Mouse (Mus musculus): ENCODE measurements at regions not wholly inside any gene's neighbourhood (a gene's known extent, or its start where the extent isn't known, plus 50 kb on each side); places are given as distances from the start of the nearest gene placed in this dataset.
"Not testable (repeated sequence)": the region's sequence is repeated elsewhere in the genome, so short reads cannot be mapped to it uniquely, and the experiment has no call there.

DNA sequence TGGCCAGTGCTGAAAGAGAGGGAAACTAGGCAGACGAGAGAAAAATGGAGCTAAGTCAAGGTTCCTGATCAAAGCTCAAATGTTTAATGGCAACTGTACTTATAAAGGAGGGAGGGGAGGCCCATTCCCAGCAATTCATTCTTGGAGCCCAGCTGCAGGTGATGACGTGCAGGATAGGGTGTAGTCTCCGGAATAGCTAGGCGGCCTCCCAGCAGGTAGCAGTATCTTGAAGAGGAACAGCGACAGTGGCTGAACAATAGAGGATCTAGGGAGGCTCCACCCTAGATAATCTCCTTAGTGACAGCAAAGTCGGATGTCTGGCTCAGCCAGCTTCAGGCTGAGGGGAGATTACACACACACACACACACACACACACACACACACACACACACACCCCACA lies 216.8 kb downstream of the Mat2b start:
- H3K9ac ChIP-seq; H3K36me3 ChIP-seq (ENCODE audit: poor library complexity, severe bottlenecking); H3K4me1 ChIP-seq; H3K4me3 ChIP-seq; ATAC-seq; H3K4me2 ChIP-seq; H3K27me3 ChIP-seq; H3K9me3 ChIP-seq (replicated peaks); H3K27ac ChIP-seq: not testable (repeated sequence)
- WGBS = 14% methylated on average over 6 of the region's 6 CpGs

GRCm38 (mm10) chr11:40477294-40477693 lies 217.7 kb downstream of the Mat2b start:
- no peak overlapping the region for H3K27ac ChIP-seq
- no peak overlapping the region for H3K4me3 ChIP-seq
- no peak overlapping the region for H3K9ac ChIP-seq
- 37% methylated on average over 7 of the region's 7 CpGs for WGBS
- no peaks in the 10 kb centered on the region for H3K36me3 ChIP-seq (ENCODE audit: poor library complexity, severe bottlenecking)
- H3K4me1 ChIP-seq = no peaks in the 10 kb centered on the region
- H3K4me2 ChIP-seq = no peak overlapping the region
- no peaks in the 10 kb centered on the region for H3K27me3 ChIP-seq
- ATAC-seq = no peak
- H3K9me3 ChIP-seq (replicated peaks) = no peaks in the 10 kb centered on the region

- Histone ChIP-seq H3K36me3 (ENCODE audit: poor library complexity, severe bottlenecking) (no peaks in the 10 kb centered on the region), H3K27ac (no peak overlapping the region), H3K4me3 (no peak overlapping the region), H3K4me2 (no peak overlapping the region), H3K27me3 (peaks cover 39% of the 10 kb centered on the region), H3K4me1 (no peaks in the 10 kb centered on the region), H3K9me3 (replicated peaks) (no peaks in the 10 kb centered on the region), H3K9ac (no peak overlapping the region)
- ATAC-seq = peak; percentile 95
- WGBS = 13% methylated on average over 6 of the region's 6 CpGs
These were observed 225.8 kb downstream of the Mat2b start for GRCm38 (mm10) chr11:40469080-40469705.

- no peaks in the 10 kb centered on the region for H3K36me3 ChIP-seq (ENCODE audit: poor library complexity, severe bottlenecking)
- H3K4me2 ChIP-seq = no peak overlapping the region
- no peak overlapping the region for H3K9ac ChIP-seq
- ATAC-seq = peak; percentile 97
- H3K9me3 ChIP-seq (replicated peaks) = no peaks in the 10 kb centered on the region
- H3K4me1 ChIP-seq = peaks cover 13% of the 10 kb centered on the region
- H3K4me3 ChIP-seq = no peak overlapping the region
- peaks cover 61% of the 10 kb centered on the region for H3K27me3 ChIP-seq
- WGBS = 13% methylated on average over 6 of the region's 6 CpGs
- H3K27ac ChIP-seq = no peak overlapping the region
These were observed 238.4 kb downstream of the Mat2b start for GRCm38 (mm10) chr11:40456571-40456970.

- not testable (repeated sequence) for H3K4me2 ChIP-seq; ATAC-seq; H3K9me3 ChIP-seq (replicated peaks); H3K4me3 ChIP-seq; H3K9ac ChIP-seq; H3K36me3 ChIP-seq (ENCODE audit: poor library complexity, severe bottlenecking); H3K27ac ChIP-seq
- H3K27me3 ChIP-seq = peaks cover 59% of the 10 kb centered on the region
- peaks cover 13% of the 10 kb centered on the region for H3K4me1 ChIP-seq
These were observed 240.0 kb downstream of the Mat2b start for GRCm38 (mm10) chr11:40454994-40455393.

DNA sequence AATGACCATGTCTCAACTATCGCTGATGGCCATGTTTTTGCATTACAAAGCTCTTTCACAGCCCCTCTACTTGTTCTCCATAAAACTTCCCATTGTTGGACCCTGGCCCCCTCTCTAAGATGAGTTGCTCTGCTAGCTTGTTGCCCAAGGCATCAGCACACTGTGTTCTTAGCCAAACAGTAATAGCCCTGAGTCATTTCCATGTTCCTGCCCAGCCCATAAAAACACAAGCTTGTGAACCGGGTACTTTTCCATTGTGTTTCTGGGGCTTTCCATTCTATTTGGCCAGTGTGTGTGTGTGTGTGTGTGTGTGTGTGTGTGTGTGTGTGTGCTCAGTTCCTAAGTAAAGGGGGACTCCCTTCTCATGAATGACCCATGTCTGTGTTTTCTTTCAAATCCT lies 248.2 kb downstream of the Mat2b start:
- peaks cover 47% of the 10 kb centered on the region for H3K27me3 ChIP-seq
- no peaks in the 10 kb centered on the region for H3K9me3 ChIP-seq (replicated peaks)
- WGBS = 95% methylated on average over 2 of the region's 2 CpGs

GRCm38 (mm10) chr11:40434002-40434401 lies 261.0 kb downstream of the Mat2b start:
- Histone ChIP-seq H3K4me2 (no peak overlapping the region), H3K36me3 (ENCODE audit: poor library complexity, severe bottlenecking) (no peaks in the 10 kb centered on the region), H3K9me3 (replicated peaks) (no peaks in the 10 kb centered on the region), H3K27me3 (peaks cover 36% of the 10 kb centered on the region), H3K4me1 (no peaks in the 10 kb centered on the region), H3K27ac (no peak overlapping the region), H3K4me3 (no peak overlapping the region), H3K9ac (no peak overlapping the region)
- WGBS = 24% methylated on average over 1 of the region's 1 CpGs
- peak; percentile 62; the same call in 1 of the 2 replicates for ATAC-seq

More for the DNA sequence above, 248.2 kb downstream of the Mat2b start:
- ATAC-seq = no peak
- no peaks in the 10 kb centered on the region for H3K4me1 ChIP-seq
- H3K4me3 ChIP-seq = no peak overlapping the region
- H3K9ac ChIP-seq = no peak overlapping the region
- H3K27ac ChIP-seq = no peak overlapping the region
- no peak overlapping the region for H3K4me2 ChIP-seq
- no peaks in the 10 kb centered on the region for H3K36me3 ChIP-seq (ENCODE audit: poor library complexity, severe bottlenecking)

GRCm38 (mm10) chr11:40428858-40429257 lies 266.1 kb downstream of the Mat2b start:
- no peaks in the 10 kb centered on the region for H3K36me3 ChIP-seq (ENCODE audit: poor library complexity, severe bottlenecking)
- H3K27ac ChIP-seq = no peak overlapping the region
- no peaks in the 10 kb centered on the region for H3K4me1 ChIP-seq
- no peak overlapping the region for H3K4me2 ChIP-seq
- no peaks in the 10 kb centered on the region for H3K9me3 ChIP-seq (replicated peaks)
- no peak overlapping the region for H3K4me3 ChIP-seq
- H3K9ac ChIP-seq = no peak overlapping the region
- no peak for ATAC-seq
- peaks cover 21% of the 10 kb centered on the region for H3K27me3 ChIP-seq
- 91% methylated on average over 2 of the region's 2 CpGs for WGBS

- Histone ChIP-seq H3K9ac (no peak overlapping the region), H3K9me3 (replicated peaks) (no peaks in the 10 kb centered on the region), H3K4me1 (no peaks in the 10 kb centered on the region), H3K4me3 (no peak overlapping the region), H3K27ac (no peak overlapping the region), H3K4me2 (no peak overlapping the region), H3K27me3 (no peaks in the 10 kb centered on the region), H3K36me3 (ENCODE audit: poor library complexity, severe bottlenecking) (no peaks in the 10 kb centered on the region)
- WGBS = 75% methylated on average over 3 of the region's 3 CpGs
- no peak for ATAC-seq
These were observed 270.7 kb downstream of the Mat2b start for GRCm38 (mm10) chr11:40424316-40424715.

DNA sequence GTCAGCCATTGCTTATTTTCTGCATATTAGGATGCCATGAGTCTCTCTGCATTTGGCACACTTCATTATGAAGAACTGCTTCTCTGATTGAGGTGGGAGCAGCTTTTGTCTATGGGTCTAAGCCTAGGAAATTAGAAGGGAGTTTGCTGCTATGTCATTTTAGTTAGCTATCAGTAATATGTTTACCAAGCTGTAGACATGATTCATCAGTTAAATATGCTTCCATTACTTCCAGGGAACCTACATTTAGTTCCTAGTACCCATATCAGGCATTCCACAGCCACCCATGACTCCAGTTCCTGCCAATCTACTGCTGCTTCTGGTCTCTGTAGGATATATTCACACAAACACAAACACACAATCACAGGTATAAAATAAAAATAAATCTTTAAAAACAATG lies 287.4 kb downstream of the Mat2b start:
- Histone ChIP-seq H3K9ac (no peak overlapping the region), H3K27me3 (no peaks in the 10 kb centered on the region), H3K27ac (no peak overlapping the region), H3K4me3 (no peak overlapping the region), H3K4me1 (no peaks in the 10 kb centered on the region), H3K9me3 (replicated peaks) (no peaks in the 10 kb centered on the region), H3K4me2 (no peak overlapping the region), H3K36me3 (ENCODE audit: poor library complexity, severe bottlenecking) (no peaks in the 10 kb centered on the region)
- no peak for ATAC-seq

- H3K9ac ChIP-seq = no peak overlapping the region
- no peak overlapping the region for H3K4me3 ChIP-seq
- peaks cover 13% of the 10 kb centered on the region for H3K4me1 ChIP-seq
- no peaks in the 10 kb centered on the region for H3K36me3 ChIP-seq (ENCODE audit: poor library complexity, severe bottlenecking)
- no peaks in the 10 kb centered on the region for H3K27me3 ChIP-seq
- no peak for ATAC-seq
- no peak overlapping the region for H3K4me2 ChIP-seq
- H3K27ac ChIP-seq = no peak overlapping the region
- no peaks in the 10 kb centered on the region for H3K9me3 ChIP-seq (replicated peaks)
- WGBS = 76% methylated on average over 1 of the region's 1 CpGs
These were observed 292.8 kb downstream of the Mat2b start for GRCm38 (mm10) chr11:40402249-40402648.

DNA sequence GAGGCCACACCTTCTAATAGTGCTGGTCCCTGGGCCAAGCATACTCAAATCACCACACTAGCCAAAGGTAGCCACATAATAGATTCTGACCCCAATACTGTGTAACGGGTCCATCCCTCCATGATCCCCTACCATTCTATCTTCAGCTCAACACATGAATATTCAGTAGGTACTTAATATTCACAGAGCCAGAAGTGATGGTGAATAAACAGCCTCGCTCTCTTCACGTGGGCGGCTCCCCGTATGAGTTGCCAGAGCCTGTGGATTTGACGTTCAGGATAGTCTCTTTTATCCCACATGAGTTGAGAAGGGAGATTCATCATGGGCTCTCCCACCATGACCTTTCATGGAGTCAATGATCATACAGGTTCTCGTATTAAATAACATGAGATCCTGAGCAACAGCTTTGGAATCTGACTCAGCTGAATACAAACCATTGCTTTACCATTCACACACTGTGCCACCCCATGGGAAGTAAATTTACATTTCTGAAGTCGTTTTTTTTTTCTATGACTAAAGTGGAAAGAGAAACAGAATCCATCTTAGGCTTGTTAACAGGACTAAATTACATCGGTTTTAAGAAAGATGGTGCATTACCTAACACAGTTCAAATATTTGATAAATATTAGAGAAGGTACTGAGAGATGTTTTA lies 297.4 kb downstream of the Mat2b start:
- H3K27ac ChIP-seq = no peak overlapping the region
- H3K27me3 ChIP-seq = no peaks in the 10 kb centered on the region
- 39% methylated on average over 9 of the region's 9 CpGs for WGBS
- H3K9ac ChIP-seq = no peak overlapping the region
- peak overlapping the region; percentile 27; the same call in 1 of the 2 replicates for H3K4me2 ChIP-seq
- H3K36me3 ChIP-seq (ENCODE audit: poor library complexity, severe bottlenecking) = no peaks in the 10 kb centered on the region
- no peak overlapping the region for H3K4me3 ChIP-seq
- peak; percentile 83 for ATAC-seq
- no peaks in the 10 kb centered on the region for H3K9me3 ChIP-seq (replicated peaks)
- H3K4me1 ChIP-seq = peaks cover 28% of the 10 kb centered on the region

- H3K4me3 ChIP-seq = no peak overlapping the region
- H3K27me3 ChIP-seq = no peaks in the 10 kb centered on the region
- ATAC-seq = peak; percentile 39; the same call in 1 of the 2 replicates
- peaks cover 28% of the 10 kb centered on the region for H3K4me1 ChIP-seq
- H3K9me3 ChIP-seq (replicated peaks) = no peaks in the 10 kb centered on the region
- 40% methylated on average over 11 of the region's 11 CpGs for WGBS
- H3K9ac ChIP-seq = no peak overlapping the region
- H3K36me3 ChIP-seq (ENCODE audit: poor library complexity, severe bottlenecking) = no peaks in the 10 kb centered on the region
- peak overlapping the region; percentile 26 for H3K4me2 ChIP-seq
- 0 out of 2 replicates have a peak overlapping the region, but pooled peaks have one; percentile 4 for H3K27ac ChIP-seq
These were observed 299.7 kb downstream of the Mat2b start for GRCm38 (mm10) chr11:40395331-40395730.

Measured in forebrain, embryonic 13.5 days (tissue).